Mouse (Mus musculus): ENCODE results near the gene Capn12.

The Capn12 gene

GRCm38 (mm10) chr7:28881199-28881598 lies at the start of gene Capn12:
Gene Capn12, plus strand, starts transcription at chr7:28881422.
- no peak for DNase-seq (ENCODE audit: low read depth, low spot score)

DNA sequence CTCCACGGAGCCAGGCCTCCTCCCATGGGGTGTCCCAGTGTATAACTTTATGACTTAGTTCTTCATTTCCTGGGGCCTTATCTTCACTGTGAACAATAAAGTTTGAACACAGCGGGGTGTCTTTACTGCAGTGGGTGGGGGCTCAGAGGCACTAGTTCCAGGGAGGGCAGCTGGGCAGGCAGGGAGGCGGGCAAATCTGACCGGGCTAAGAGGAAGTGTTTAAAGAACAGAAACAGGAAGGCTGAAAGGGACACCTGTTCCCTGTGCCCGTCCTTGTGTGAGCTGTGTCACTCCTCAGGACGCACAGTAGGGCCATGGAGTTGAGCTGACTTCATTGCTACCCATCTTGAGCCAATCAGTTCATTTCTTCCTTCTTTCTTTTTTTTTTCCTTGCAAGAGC lies 49.1 kb upstream of the Capn12 start:
- DNase-seq (ENCODE audit: low read depth, low spot score), result no peak

DNA sequence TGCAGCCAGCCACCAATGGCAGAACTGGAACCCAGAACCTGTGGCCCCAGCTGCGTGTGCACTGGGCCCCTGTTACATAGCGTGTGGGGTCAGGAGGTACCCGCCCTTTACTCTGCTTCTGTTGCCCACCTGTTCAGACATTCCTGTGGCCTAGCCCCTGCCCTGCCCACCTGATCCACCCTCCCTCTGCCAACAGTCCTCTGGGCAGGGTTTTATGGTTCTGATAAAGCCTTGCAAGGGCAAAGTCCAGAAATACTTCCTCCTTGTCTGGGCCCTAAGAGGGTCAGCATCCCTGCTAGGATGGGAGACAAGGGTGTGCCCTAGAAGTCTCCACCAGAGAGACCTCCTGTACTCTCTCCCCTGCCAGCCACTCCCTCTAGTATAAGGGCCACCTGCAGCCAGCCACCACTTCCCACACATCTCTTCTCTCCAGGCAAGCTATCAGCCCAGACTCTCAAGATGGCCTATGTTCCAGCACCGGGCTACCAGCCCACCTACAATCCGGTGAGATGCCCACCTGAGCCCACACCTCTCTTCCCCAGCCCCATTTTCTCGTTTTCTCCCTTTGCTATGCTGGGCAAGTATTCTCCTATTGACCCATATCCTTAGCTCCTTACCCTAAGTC lies 47.4 kb upstream of the Capn12 start, which contains the start of gene Lgals4:
TSS of gene Lgals4 (plus strand) at position 132 of the 625 bp plus-strand sequence.
- no peak for DNase-seq (ENCODE audit: low read depth, low spot score)

GRCm38 (mm10) chr7:28836936-28837335 lies 44.3 kb upstream of the Capn12 start:
- no peak for DNase-seq (ENCODE audit: low read depth, low spot score)

DNA sequence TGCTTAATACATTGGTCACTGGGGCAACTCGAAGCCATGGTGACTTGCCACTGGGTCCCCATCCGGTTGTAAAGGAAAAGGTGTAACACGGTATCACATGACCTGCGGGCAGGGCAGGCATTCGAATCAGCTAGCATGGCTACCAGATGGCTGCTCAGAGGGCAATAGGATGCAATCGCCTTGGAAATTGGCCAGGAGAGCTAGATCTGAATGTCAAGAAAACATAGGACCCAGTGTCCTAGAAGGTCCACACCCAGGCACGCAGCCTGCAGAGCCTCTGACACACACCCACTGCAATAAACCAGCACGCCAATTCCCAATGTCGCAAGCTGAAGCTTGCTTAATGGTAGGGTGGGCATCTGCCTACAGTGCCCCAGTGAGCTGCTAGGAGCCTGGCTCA lies 42.9 kb upstream of the Capn12 start:
- no peak for DNase-seq (ENCODE audit: low read depth, low spot score)

DNA sequence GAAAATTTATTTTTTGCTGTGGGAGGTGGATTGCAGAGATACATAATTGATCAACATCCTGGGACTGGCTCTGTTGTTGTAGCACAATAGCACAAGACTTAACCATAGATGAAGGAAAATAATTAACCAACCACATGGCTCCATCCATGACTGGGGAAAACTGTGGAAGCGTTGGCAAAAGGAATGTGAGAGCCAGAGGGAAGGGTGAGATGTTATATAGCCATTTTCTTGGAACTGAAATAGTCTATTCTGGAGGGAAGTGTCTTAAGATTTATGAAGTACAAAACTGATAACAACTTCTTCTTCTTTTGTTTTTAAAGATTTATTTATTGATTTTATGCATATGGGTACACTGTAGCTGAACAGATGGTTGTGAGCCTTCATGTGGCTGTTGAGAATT lies 33.9 kb upstream of the Capn12 start:
- DNase-seq (ENCODE audit: low read depth, low spot score), result no peak

GRCm38 (mm10) chr7:28849700-28850236 lies 31.5 kb upstream of the Capn12 start:
- no peak for DNase-seq (ENCODE audit: low read depth, low spot score)

DNA sequence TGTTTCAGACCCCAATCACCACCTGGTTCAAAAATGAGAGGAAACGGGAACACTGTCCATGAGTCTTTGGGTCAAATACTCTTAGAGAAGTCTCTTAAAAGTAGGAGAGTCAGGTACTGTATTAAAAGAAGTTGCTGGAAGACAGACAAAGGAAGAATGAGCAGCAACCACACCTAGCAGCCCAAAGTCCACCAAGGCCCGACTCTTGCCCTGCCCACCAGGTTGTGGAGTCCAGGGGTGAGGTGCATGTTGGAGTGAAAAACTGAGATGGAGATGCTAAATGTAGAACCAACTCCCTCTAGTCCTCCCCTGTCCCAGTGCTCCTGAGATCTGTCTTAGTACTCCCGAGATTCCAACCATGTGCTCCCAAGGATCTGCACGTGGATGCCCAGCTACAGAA lies 30.6 kb upstream of the Capn12 start:
- no peak for DNase-seq (ENCODE audit: low read depth, low spot score)

GRCm38 (mm10) chr7:28859953-28860352 lies 21.3 kb upstream of the Capn12 start:
- no peak for DNase-seq (ENCODE audit: low read depth, low spot score)

- DNase-seq (ENCODE audit: low read depth, low spot score), result no peak
Measured at GRCm38 (mm10) chr7:28860898-28861297, 20.3 kb upstream of the Capn12 start.

GRCm38 (mm10) chr7:28862817-28863499 lies 18.3 kb upstream of the Capn12 start:
- DNase-seq (ENCODE audit: low read depth, low spot score), result no peak

DNA sequence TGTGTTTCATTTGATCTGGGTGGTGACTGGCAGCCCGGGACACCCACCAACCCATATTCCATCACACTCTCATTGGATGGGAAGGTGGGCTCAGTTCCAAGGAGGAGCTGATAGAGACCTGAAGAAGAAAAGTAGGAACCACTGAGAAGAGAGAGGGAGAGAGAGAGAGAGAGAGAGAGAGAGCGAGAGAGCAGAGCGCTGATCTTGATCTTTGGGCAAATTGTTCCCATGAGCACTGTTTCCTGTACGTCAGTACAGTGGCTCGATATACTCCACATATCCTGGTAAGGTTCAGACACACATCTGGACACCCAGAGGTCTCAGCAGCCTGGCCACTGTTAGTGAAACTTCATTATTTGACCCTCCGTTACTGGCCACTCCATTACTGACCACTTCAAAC lies 17.7 kb upstream of the Capn12 start, which contains the start of gene Lgals7:
TSS of gene Lgals7 (plus strand) at position 314 of the 400 bp plus-strand sequence.
- no peak for DNase-seq (ENCODE audit: low read depth, low spot score)

GRCm38 (mm10) chr7:28864288-28864750 lies 16.9 kb upstream of the Capn12 start:
- no peak for DNase-seq (ENCODE audit: low read depth, low spot score)

DNA sequence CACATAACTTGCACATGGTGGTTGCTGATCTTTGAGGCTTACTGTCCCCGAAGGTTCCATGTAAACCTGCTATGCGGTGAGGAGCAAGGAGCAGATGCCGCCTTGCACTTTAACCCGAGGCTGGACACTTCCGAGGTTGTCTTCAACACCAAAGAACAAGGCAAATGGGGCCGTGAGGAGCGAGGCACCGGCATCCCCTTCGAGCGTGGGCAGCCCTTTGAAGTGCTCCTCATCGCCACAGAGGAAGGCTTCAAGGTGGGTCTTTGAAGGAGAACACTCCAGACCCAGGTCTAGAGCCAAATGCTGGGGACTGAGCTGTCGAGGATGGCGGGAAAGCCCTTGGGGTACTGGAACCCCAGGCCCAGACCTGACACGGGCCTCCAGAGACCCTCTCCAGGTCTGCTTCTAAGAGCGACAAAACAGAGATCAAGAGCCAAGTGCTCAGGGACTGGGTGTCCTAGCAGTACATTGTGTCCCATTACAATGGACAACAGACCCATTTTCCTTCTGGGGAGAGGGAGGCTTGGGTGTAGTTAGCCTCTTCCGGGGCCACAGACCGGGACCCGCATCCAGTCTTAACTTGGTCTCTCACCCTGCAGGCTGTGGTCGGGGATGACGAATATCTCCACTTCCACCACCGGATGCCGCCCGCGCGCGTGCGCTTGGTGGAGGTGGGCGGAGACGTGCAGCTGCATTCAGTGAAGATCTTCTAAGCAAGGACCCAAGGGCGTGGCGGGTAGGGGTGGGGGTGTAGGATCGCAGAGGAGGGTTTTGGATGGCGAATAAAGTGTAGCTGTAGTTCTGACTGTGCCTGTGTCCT lies 15.5 kb upstream of the Capn12 start:
- no peak for DNase-seq (ENCODE audit: low read depth, low spot score)

DNA sequence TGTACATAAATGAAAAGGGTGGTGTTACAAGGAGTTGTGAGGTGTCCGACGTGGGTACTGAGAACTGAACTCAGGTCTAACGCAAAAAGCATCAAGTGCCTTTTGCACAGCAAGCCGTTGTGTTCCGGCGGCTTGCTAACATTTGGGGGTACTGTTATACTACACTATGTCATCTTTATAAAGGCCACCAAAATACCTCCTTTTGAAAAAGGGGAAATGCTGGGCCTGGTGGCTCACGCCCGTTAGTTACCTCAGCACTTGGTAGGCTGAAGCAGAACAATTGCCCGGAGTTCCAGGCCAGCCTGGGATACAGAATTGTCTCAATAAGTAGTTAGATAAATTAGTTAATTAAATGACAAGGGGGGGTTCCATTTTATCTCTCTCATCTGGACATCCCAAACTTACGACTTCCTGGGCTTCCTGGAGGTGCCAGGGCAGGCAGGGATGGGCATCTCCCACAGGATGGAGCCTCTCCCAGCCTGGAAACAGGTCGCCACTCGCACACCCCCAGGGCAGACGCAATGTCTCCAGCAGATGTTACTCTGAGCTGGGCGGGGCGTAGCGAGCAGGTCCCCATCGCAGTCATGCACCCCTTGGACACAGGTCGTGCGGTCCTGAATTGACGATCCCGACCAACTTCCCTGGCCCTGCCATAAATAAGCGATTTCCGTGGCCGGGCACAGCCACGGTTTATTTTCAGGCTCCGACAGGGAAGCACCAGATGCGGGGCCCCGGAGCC lies 14.3 kb upstream of the Capn12 start:
- no peak for DNase-seq (ENCODE audit: low read depth, low spot score)

- DNase-seq (ENCODE audit: low read depth, low spot score), result peak; percentile 67
Measured at GRCm38 (mm10) chr7:28867508-28868340, 13.5 kb upstream of the Capn12 start.

DNA sequence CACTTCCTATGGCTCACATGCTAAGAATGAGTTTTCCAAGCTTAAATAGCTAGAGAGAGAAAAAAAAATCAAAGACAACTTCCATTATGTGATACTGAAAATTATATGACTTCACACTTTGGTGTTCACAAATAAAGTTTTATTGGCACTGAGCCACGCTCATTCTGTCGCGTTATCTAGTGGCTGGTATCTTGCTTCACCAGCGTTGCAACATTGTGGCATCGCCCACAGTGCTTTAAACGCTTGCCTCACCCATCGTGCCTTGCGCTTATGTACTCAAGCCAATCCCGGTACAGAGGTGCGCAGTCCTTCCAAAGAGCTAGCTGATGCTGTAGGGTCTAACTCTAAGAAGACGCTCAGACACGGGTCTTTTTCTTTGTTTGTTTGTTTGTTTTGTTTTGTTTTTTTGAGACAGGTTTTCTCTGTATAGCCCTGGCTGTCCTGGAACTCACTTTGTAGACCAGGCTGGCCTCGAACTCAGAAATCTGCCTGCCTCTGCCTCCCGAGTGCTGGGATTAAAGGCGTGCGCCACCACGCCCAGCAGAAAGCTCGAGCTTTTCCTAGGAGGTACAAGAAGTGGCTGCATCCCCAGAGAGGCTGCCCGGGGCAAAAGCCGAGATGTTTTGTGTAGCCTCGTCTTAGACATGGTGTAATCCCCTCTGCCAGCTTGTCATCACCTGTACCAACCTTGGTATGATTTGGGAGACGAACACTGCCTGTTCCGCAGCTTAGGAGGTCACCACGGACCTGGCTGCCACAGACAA lies 10.1 kb upstream of the Capn12 start:
- no peak for DNase-seq (ENCODE audit: low read depth, low spot score)

DNA sequence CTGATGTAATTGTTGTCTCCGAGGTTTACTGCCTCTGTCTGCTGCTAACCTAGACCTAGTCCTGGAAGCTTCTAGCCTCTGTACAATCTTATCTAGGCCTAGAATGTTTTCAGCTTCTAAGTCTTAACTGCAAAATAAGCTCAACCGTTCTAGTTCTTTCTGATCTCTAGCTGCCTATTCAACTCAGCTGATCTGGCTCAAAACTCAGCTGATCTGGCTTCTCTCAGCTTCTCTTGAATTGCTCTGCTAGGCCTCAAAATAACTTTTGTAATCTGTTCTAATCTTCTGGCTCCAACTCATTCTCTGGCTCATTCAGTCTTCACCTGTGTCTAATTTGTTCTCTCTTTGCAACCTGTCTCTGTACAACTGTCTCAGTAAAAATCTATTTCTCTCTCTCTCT lies 6.7 kb upstream of the Capn12 start:
- DNase-seq (ENCODE audit: low read depth, low spot score), result no peak

DNA sequence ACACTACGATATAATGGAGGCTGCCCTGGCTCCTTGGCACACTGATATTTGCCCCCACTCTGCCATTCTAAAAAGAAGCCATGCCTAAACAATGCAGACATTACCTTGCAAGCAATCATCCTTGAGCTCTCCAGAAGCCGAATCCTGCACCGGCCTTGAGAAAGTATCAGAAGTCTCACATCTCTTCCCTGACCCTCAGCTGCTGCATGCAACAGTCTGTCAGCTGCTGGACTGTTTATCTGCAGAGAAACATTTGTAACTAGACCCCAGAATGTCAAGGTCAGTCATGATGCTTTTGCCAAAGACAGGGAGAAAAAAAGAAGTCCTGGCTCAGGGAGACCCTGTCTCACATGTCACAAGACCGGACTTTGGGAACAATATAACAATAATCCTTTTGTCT lies 5.1 kb upstream of the Capn12 start:
- no peak for DNase-seq (ENCODE audit: low read depth, low spot score)

GRCm38 (mm10) chr7:28877155-28877554 lies 4.1 kb upstream of the Capn12 start:
- DNase-seq (ENCODE audit: low read depth, low spot score), result no peak

All from retina, postnatal 7 days (tissue).